Mouse (Mus musculus): ENCODE results near the gene Olfr948.

Olfr948 gene

DNA sequence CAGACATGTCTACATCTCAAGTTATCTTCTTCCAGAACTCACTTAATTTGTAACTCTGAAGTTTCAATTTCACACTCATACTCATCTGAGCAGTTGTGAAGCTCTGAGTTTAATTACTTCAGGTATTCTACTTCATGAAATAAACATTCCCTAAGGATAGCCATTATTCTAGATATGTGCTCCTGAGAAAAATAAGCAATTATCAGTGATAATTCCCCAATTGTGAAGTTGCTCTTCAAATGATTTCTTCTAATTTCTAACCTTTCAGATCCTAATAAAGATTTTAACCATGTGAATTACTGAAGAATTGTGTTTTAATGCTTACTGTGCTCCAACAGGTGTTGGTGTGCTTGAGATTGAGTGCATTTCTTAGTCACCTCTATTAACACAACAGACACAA is at the start of gene Olfr948:
Olfr948 (minus strand) TSS at position 101 of the 400 bp plus-strand sequence.
- no peak for DNase-seq (ENCODE audit: low spot score in 2 of 2)

DNA sequence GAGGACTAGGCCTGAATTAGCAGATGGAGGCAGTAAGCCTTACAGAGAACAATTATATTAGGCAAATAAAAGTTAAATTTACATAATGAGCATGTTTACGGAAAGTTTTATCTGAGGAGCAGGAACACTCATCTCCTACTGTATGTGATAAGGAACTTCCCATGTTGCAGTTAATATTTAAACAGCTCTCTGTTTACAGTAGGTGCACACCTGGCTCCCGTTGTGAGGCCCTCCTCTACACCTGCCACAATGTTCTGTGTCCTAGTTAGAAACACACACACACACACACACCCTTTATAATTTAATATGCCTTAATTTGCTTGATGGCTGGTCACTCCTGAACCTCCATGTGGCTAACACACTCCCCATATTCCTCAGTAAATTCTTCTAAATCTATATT is 38.7 kb downstream of the Olfr948 start:
- no peak for DNase-seq (ENCODE audit: low spot score in 2 of 2)

DNA sequence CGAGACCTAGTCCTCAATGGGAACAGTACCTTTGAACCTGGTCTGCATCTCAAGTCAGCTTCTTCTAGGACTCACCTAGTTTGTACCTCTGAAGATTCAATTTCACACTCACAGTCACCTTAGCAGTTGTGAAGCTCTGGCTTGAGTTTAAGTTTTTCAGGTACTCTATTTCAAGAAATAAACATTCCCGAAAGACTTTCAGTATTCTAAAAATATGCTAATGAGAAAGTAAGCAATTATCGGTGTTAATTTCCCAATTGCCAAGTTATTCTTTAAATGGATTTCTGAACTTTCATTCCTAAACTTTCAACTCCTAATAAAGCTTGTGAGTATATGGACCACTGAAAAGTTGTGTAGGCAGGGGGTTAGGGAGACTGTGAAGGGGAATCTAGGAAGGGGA is 49.1 kb downstream of the Olfr948 start, which contains the start of gene Olfr945:
Olfr945 (minus strand) TSS at position 101 of the 400 bp plus-strand sequence.
- DNase-seq (ENCODE audit: low spot score in 2 of 2): no peak

Measured in right cerebral cortex, adult 2 months (tissue).